Mouse (Mus musculus): Measurements from ENCODE around the gene Ndufb7. TPM values are rescaled to one million over a fixed set of nuclear protein-coding genes. Genes with fewer than 3 reads are reported as not detected.

The Ndufb7 gene
- total RNA-seq, 4 experiments from 2014 or later, result 160 to 240 (median 171) TPM

DNA sequence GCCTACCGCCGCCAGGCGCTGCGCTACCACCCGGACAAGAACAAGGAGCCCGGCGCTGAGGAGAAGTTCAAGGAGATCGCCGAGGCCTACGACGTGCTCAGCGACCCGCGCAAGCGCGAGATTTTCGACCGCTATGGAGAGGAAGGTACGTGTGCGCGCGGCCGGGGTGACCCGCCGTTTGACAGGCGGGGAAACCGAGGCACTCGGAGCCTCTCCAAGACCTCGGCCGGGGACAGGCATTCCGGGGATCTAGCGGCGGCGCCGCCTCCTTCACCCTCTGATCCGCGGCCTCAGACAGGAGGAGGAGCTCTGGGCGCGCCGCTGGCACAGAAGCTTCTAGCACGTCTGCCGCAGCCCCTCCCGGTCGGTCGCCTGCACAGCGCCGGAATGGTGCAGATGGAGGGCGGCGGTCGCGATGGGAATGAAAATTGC lies 41.9 kb downstream of the Ndufb7 start:
- DNase-seq, result peak; percentile 84

DNA sequence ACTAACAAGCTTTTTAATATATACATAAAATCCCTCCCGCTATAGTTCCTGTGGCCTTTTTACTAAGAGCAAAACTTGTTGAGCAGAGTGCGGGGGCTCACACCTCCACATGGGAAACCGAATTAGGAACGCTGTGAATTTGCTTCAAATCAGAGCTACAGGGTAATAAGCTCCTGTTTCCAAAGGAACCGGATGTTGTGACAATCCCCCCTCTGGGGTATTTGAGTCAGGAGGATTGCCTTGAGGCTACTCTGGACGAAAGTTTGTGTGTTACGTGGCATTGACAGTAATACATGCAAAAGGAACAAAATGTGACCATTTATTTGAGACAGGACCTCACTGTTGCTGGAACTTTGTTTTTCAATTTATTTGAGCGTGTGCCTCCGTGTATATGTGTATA lies 42.6 kb downstream of the Ndufb7 start:
- DNase-seq, result no peak

DNA sequence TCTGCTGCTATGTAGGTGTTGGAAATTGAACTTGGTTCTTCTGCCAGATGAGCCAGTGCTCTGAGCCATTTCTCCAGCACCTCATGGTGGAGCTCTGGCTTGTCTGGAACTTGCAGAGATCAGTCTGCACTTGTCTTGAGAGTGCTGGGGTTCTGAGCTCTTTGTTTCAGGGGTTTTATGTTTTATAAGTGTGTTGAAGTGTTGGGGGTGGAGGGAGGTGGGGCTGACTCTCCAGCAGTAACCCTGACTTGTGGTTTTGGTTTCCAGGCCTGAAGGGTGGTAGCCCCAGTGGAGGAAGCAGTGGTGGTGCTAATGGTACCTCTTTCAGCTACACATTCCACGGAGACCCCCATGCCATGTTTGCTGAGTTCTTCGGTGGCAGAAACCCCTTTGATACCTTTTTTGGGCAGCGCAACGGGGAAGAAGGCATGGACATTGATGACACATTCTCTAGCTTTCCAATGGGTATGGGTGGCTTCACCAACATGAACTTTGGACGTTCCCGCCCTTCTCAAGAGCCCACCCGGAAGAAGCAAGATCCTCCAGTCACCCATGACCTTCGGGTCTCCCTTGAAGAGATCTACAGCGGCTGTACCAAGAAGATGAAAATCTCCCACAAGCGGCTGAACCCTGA lies 43.2 kb downstream of the Ndufb7 start:
- no peak for DNase-seq

DNA sequence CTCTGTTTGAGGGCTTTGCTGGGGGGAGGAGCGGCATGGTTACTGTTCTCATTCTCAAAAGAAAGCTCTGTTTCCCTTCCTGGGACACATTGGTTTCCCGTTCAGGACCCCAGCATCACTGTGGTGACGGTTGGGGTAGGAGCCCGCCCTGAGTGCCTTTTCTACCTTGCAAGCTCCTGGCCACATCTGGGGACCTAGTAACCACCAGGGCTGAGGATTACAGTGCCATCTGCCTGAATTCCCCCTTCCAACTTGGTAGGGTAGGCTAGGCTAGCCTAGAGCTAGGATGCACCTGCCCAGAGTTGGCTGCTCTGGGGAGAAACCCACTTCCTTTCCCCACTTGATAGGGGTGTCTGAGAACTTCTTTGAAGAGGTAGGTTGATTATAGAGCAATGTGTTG lies 45.5 kb downstream of the Ndufb7 start:
- no peak for DNase-seq

DNA sequence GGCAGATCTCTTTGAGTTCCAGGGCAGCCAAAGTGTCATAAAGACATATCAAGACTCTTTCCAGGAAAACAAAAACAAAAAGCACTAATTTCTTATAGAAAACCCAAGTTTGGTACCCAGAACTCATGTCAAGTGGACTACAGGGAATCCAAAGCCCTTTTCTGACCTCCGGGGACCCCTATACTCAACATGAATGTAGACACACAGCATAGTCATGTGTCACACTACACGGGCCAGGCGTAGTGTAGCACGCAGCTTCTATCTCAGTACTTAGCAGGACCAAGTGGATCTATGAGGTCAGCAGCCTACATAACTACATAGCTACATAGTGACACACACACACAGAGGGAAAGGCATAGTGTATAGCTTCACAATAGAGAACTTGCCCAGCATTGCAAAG lies 47.2 kb downstream of the Ndufb7 start:
- no peak for DNase-seq

DNA sequence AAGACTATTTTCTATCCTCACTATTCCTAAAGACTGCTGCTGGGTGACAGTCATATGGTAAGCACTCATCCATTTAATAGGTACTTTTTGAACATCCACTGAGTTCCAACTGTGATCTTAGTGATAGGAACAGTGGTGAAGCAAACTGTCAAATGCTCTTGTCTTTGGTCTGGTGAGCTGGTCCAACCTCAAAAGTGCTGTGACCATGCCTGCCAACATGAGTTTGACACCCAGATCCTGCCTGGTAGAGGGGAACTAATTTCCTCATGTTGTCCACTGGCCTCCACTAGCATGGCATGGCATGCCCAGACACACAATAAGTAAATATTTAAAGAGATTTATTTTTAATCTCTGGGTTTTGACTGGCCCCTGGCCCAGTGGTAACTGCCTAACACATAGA lies 50.2 kb downstream of the Ndufb7 start:
- DNase-seq, result no peak

DNA sequence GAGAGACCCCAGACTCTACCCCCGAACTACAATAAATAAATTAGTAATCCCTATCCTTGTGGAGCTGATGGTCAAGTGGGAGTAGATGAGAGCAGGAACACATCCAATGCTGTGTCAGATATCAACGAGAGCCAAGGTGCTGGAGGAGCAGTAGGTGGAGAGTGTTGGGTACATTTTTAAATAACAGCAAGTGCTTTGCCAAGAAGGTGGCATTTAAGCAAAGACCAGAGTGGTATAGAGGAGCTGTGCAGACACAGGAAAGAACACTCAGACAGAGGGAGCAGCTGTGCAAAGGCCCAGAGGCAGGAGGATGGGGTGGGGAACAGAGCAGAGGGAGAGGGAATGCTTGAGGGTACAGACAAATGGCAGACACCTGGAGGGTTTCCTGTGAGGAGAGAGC lies 50.6 kb downstream of the Ndufb7 start:
- no peak for DNase-seq

DNA sequence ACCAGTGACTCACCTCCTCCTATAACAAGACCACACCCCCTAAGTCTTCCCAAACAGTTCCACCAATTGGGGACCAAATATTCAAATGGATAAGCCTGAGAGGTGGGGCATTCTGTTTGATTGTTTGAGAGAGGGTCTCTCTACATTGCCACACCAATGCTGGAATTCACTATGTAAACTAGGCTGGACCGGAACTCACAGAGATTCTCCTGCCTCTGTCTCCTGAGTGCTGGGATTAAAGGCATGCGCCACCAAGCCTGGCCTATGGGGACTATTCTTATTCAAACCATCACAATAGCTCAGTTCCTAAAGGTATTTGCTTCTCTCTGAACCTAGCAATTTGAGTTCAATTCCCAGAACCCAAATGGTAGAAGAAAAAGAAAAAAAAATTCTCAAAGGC lies 52.1 kb downstream of the Ndufb7 start:
- no peak for DNase-seq

DNA sequence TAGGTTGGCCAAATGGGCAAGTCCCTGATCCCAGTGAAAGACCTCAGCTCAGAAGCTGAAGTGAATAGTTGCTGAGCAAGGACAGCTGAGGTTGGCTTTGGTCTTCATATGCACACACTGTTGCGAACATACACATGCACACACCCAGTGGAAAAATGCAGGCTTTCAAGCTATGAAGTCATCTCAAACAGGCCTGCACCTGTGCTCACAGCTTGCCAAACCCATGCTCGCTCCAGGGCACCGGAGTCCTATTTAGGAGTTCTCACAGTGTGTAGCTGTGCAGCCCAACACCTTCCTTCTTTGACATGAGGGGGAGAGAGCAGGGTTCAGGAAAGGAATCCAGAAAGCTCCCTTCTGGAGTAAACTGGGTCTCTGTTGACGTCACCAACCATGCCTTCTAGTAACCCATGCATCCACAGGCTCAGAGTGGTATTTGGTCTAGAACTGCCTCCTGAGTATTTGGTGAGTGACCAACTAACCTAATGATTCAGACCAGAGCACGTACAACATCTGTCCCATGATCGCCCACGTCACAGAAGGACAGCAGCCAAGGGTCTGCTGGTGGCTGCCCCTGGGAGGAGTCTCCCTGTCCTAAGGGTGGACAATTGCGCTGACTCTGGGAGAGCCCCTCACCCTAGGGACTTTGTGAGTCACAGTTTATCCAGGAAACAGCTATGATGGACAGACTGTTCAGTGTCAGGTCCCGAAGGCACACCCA lies 53.3 kb downstream of the Ndufb7 start:
- DNase-seq, result no peak

Other genes starting within 250 kb of the Ndufb7 start
- 10 to 100 TPM; 17.3 to 19.0 (median 18.3) TPM for gene Elmod2, start 234.2 kb upstream of the Ndufb7 start, total RNA-seq (2022)
- gene Mgat4d, start 218.2 kb upstream of the Ndufb7 start, total RNA-seq (2022), result not detected
- gene Clgn, start 176.8 kb upstream of the Ndufb7 start, total RNA-seq (2022), result under 1 TPM in 2 of 4 experiments, not detected in 2; 0.07 to 0.24 TPM
- 10 to 100 TPM; 64.7 to 84.2 (median 75.1) TPM for gene Scoc, start 108.3 kb upstream of the Ndufb7 start, total RNA-seq (2022)
- not detected for gene Olfr370, start 30.9 kb upstream of the Ndufb7 start, total RNA-seq (2022)
- gene Tecr, start 41.3 kb downstream of the Ndufb7 start, total RNA-seq (2022), result 100 to 1,000 TPM; 432 to 499 (median 449) TPM
- gene Dnajb1, start 41.5 kb downstream of the Ndufb7 start, total RNA-seq (2022), result 10 to 100 TPM; 25.6 to 40.4 (median 25.8) TPM
- gene Gipc1, start 86.0 kb downstream of the Ndufb7 start, total RNA-seq (2022), result 10 to 100 TPM; 35.1 to 48.0 (median 40.1) TPM
- gene Ptger1, start 100.0 kb downstream of the Ndufb7 start, total RNA-seq (2022), result 1 to 10 TPM in 2 of 4 experiments, under 1 TPM in 2; 0.77 to 1.4 (median 1.1) TPM
- gene Pkn1, start 132.5 kb downstream of the Ndufb7 start, total RNA-seq (2022), result 100 to 1,000 TPM; 108 to 141 (median 123) TPM
- 10 to 100 TPM; 15.4 to 28.6 (median 20.7) TPM for gene Ddx39, start 148.5 kb downstream of the Ndufb7 start, total RNA-seq (2022)
- gene Adgre5, start 174.7 kb downstream of the Ndufb7 start, total RNA-seq (2022), result 10 to 100 TPM; 21.8 to 45.5 (median 35.2) TPM

Measured in adrenal gland, adult 8-10 months (tissue).